Mouse (Mus musculus) bone marrow, adult 2 months (tissue): Measurements from ENCODE around the gene Clptm1.

Experiments
- CTCF ChIP-seq: fragments of 200-500 bp; IDR thresholded peaks from 2 replicates; pipeline ENCODE4 v1.5.1; 2011; ENCODE audit warnings: low read length, control low read depth; ENCODE audit not compliant: control insufficient read depth, insufficient read depth
- POLR2A ChIP-seq: fragments of 200-500 bp; IDR thresholded peaks from 2 replicates; pipeline ENCODE4 v1.6.1; 2011; ENCODE audit warnings: low read depth, mild to moderate bottlenecking, control low read depth, low read length, borderline replicate concordance; ENCODE audit not compliant: control insufficient read depth

DNA sequence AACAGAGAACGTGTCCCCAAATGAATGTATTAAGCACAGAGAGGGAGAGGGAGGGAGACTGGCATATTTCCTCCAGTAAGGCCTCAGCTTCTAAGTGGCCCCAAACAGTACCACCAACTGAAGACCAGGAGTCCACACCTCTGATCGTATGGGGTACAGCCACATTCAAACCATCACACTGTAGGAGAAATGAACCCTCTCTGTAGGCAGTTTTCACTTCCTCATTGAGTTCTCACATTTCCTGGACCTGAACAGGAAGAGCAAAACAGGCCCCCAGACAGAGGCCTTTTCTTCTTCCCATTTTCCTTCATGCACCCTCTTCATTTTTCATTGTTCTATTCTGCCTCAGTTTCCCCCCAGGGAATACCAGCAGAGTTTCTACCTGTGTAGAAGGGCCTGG lies 2.6 kb upstream of the Clptm1 start:
- no peak for TF ChIP-seq CTCF
- TF ChIP-seq POLR2A: no peak
